Mouse (Mus musculus) E14TG2a.4 (cell line): ENCODE measurements around the gene Opa3.

ENCODE experiments used
- CTCF ChIP-seq: conservative IDR thresholded peaks from 2 replicates; pipeline ENCODE4 v1.5.1; 2014; ENCODE audit warnings: low read length
- NANOG ChIP-seq: IDR thresholded peaks from 2 replicates; pipeline ENCODE4 v1.6.1; 2014; ENCODE audit warnings: borderline replicate concordance, low read length, mixed read lengths
- POU5F1 ChIP-seq: IDR thresholded peaks from 2 replicates; pipeline ENCODE4 v1.6.1; 2014; ENCODE audit warnings: low read length, borderline replicate concordance

DNA sequence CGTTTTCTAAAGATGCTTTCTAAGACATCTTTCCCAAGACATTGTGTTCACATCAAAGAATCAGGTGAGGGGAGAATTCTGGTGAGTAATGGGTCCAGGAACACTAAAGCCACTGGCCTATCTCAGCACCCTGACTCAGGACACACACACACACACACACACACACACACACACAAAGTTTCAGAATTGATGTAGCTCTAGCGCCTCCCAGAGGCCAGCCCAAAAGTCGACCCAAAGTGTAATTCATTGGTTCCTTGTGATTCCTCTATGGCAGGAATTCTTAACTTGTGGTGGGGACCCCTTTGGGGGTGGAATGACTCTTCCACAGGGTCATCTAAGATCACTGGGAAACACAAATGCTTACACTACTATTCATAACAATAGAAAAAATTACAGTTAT is 71.1 kb downstream of the Opa3 start:
- TF ChIP-seq CTCF, result peak; percentile 36
- TF ChIP-seq NANOG, result no peak
- no peak for TF ChIP-seq POU5F1
